Mouse (Mus musculus): ENCODE data around the gene Cstf1.

- TF ChIP-seq CTCF (IDR thresholded peaks at IDR 0.05; ENCODE audit: low read depth, low read length), result no peak
- TF ChIP-seq POLR2A (IDR thresholded peaks at IDR 0.05; ENCODE audit: extremely low read depth, insufficient read depth, low read length), result no peak
Measured at GRCm38 (mm10) chr2:172353218-172353617, 17.3 kb upstream of the Cstf1 start.

All from liver, adult 2 months (tissue).